Mouse (Mus musculus): Measurements from ENCODE around the gene Tmem91. TPM values are rescaled to one million over a fixed set of nuclear protein-coding genes. Genes with fewer than 3 reads are reported as not detected.

Gene Tmem91
- total RNA-seq, 2 experiments from 2014 or later = not detected

GRCm38 (mm10) chr7:25700732-25701131 lies 25.8 kb upstream of the Tmem91 start:
- DNase-seq (ENCODE audit: low spot score in 2 of 2) = no peak

- DNase-seq (ENCODE audit: low spot score in 2 of 2) = no peak
Observed at GRCm38 (mm10) chr7:25699851-25700250, 24.9 kb upstream of the Tmem91 start.

DNA sequence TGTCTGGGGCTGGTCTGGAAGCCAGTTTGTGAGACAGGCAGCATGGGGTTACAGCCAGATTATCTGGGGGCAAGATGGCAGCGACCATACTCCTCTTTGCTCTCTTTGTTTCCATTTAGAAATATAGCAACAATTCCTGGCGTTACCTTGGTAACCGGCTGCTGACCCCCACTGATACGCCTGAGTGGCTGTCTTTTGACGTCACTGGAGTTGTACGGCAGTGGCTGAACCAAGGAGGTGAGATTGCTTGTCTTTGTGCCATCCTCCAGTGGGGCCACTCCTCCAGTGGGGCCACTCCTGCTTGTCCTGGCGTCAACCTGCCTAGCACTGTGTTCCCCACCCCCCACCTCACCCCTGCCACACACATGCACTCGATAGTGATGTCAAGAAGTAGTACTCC lies 19.1 kb upstream of the Tmem91 start:
- DNase-seq (ENCODE audit: low spot score in 2 of 2) = no peak

GRCm38 (mm10) chr7:25690051-25690450 lies 15.1 kb upstream of the Tmem91 start:
- no peak for DNase-seq (ENCODE audit: low spot score in 2 of 2)

GRCm38 (mm10) chr7:25689603-25690021 lies 14.6 kb upstream of the Tmem91 start:
- no peak for DNase-seq (ENCODE audit: low spot score in 2 of 2)

DNA sequence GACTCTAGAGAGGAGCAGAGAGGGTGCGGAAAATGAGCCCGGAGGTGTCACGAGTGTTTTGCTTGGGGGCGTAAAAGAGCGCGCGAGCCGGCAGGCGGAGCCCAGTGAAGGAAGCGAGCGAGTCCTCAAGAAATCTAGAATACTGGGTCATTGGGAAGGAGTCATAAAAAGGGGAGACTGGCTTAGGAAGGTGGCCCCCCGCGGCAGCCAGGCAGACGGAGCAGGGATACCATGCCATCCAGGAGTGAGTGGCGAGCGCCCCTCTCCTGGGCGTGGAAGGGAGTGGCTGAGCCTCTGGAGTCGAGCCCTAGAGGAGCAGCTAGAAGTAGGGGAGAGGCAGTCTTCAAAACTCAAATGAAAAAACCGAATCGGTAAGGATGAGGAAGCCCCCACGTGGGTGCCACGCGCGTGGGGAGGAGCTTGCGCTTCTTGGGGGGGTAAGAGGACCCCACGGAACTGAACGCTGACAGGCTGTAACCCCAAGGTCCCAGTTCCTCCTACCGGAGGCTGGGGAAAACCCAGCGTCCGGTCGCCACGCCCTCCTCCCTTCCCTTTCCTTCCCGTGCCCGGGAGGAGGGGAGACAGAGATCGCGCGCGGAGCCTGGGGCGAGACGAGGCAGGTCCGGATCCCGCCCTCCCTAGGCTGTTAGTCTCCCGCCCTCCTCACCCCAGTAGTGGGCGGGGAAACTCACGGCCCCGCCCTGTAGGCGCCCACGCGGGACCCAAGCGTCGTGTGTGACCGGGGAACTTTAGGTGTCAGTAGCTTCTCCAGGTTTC lies 14.0 kb upstream of the Tmem91 start:
- peak; percentile 57 to 74 for DNase-seq (ENCODE audit: low spot score in 2 of 2)

DNA sequence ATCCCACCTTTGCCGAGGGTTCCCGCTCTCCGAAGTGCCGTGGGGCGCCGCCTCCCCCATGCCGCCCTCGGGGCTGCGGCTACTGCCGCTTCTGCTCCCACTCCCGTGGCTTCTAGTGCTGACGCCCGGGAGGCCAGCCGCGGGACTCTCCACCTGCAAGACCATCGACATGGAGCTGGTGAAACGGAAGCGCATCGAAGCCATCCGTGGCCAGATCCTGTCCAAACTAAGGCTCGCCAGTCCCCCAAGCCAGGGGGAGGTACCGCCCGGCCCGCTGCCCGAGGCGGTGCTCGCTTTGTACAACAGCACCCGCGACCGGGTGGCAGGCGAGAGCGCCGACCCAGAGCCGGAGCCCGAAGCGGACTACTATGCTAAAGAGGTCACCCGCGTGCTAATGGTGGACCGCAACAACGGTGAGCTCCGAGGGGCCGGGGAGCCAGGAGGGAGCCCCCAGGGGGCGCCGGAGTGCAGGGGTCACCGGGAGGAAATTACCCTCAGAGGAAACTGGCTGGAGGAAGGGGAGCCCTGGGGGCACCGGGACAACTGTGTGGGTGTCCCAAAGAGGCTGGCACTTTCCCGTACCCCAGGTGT lies 12.9 kb upstream of the Tmem91 start:
- peak; percentile 44 to 72 for DNase-seq (ENCODE audit: low spot score in 2 of 2)

DNA sequence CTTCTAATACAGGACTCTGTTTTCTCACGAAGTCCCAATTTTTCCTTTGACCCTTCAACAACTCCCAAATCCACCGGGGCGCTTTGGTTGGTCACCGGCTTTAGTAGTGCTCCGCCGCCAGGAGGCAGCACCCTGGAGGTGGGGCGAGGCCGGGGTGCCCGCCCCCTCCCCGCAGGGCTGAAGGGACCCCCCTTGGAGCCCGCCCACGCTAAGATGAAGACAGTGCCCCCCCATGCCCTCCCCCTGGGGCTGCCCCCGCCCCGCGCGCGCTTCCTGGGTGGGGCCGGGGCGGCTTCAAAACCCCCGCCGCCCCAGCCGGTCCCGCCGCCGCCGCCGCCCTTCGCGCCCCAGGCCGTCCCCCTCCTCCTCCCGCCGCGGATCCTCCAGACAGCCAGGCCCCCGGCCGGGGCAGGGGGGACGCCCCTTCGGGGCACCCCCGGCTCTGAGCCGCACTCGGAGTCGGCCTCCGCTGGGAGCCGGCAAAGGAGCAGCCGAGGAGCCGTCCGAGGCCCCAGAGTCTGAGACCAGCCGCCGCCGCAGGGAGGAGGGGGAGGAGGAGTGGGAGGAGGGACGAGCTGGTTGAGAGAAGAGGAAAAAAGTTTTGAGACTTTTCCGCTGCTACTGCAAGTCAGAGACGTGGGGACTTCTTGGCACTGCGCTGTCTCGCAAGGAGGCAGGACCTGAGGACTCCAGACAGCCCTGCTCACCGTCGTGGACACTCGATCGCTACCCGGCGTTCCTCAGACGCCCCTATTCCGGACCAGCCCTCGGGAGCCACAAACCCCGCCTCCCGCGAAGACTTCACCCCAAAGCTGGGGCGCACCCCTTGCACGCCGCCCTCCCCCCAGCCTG lies 11.9 kb upstream of the Tmem91 start, which contains the start of gene Tgfb1:
Gene Tgfb1, plus strand, starts transcription at position 323 of the 852 bp plus-strand sequence.
- DNase-seq (ENCODE audit: low spot score in 2 of 2) = peak; percentile 71 to 87

DNA sequence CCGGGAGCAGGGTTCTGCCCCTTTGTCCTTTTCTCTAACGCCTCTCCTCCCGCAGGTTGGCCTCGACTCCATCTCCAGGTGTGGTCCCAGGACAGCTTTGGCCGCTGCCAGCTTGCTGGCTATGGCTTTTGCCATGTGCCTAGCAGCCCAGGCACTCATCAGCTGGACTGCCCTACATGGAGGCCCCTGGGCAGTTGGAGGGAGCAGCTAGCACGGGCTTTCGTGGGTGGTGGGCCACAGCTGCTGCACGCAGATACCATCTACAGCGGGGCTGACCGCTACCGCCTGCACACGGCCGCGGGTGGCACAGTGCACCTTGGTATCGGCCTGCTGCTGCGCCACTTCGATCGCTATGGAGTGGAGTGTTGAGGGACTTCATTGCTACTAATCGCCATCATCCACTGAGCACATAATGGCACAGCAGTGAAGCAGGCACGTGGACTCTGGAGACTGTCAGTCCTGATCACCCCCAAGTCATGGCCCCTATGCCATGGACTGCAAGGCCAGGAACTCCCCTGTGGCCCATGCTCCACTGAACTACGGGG lies 11.0 kb upstream of the Tmem91 start:
- DNase-seq (ENCODE audit: low spot score in 2 of 2) = no peak

GRCm38 (mm10) chr7:25684659-25685058 lies 9.7 kb upstream of the Tmem91 start:
- no peak for DNase-seq (ENCODE audit: low spot score in 2 of 2)

- DNase-seq (ENCODE audit: low spot score in 2 of 2) = no peak
Observed at GRCm38 (mm10) chr7:25683474-25684180, 8.7 kb upstream of the Tmem91 start.

DNA sequence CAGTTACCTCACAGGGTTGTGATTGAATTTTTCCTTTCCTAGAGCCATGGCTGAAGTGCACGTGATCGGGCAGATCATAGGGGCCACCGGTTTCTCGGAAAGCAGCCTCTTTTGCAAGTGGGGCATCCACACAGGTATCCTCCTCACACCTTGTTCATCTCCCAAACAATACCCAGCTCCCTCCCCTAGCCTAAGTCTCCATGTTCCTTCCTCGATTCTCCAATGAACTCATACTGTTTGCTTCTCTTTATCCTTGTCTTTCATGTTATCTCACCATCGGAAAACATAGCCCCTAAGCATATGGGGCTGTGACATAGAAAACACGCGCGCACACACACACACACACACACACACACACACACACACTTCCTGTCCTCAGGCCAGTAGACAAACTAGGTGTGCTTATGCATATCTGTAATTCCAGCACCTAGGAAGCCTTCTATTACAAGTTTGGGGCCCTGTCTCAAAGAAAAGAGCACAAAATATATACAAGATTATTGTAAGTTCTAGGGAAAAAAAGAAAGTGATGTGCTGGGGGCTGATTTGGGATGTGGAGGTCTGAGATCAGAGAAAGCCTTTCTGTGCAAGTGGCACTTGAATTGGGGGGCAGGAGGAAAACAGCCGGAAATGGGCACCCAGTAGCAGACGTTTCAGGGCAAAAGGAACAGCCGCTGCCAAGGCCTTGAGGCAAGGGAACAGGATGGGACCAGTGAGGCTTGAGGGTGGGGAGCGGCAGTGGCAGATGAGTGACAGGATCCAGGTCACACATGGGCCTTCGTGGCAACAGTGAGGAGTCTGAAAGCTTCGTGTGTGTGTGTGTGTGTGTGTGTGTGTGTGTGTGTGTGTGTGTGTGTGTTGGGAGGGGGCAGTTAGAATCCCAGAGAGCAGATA lies 6.6 kb upstream of the Tmem91 start:
- DNase-seq (ENCODE audit: low spot score in 2 of 2) = no peak

GRCm38 (mm10) chr7:25680514-25681258 lies 5.7 kb upstream of the Tmem91 start, which contains the start of gene B9d2:
TSS of gene B9d2 (plus strand) at chr7:25680780.
- DNase-seq (ENCODE audit: low spot score in 2 of 2) = peak; percentile 96 to 97

DNA sequence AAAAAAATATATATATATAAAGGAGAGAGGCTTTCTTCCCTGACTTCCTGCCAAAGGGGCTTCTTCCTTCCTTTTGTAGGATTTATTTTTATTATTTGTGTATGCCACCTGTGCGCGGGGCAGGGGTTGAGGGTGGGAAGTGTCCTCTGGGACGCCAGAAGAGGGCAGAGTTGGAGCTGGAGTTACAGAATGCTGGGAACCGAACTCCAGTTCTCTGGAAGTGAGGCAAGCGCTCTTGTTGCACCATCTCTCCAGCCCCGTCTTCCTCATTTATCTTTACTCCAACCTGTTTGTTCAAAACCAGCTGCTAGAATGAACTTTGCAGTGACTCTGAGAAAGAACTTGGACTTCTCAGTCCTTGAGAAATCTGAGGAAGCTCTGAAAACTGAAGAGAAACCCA lies 5.0 kb upstream of the Tmem91 start:
- no peak for DNase-seq (ENCODE audit: low spot score in 2 of 2)

GRCm38 (mm10) chr7:25677013-25677412 lies 2.0 kb upstream of the Tmem91 start:
- no peak for DNase-seq (ENCODE audit: low spot score in 2 of 2)

DNA sequence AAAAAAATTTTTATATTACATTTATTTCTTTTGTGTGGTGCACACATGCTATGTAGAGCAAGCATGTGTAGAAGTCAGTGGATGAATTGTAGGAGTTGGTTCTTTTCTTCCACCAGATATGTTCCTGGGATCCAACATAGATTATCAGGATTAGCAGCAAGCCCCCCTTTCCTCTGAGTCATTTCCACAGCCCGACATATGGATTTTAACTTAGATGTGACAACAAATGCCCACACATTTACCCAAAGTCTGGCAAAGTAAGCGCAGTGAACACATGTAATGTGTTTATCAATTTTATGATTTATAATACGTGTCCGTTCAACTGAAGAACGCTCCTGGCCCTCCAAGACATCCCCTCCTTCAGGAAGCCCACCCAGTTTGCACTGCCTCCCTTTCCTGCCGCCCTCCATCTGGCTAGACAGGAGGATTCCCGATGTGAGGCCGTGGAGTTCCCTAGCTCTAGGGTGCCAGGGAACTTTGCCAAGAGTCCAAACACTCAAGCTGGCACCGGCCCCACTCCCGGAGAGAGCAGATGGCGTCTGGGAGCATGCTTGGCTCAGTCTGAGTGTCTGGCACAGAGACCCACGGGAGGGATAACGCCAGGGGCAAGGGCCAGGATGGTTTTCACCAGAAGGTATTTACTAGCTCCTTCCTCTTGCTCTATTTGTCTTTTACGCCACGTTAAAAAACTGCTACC lies 1.3 kb upstream of the Tmem91 start:
- DNase-seq (ENCODE audit: low spot score in 2 of 2) = peak; percentile 42 to 58

DNA sequence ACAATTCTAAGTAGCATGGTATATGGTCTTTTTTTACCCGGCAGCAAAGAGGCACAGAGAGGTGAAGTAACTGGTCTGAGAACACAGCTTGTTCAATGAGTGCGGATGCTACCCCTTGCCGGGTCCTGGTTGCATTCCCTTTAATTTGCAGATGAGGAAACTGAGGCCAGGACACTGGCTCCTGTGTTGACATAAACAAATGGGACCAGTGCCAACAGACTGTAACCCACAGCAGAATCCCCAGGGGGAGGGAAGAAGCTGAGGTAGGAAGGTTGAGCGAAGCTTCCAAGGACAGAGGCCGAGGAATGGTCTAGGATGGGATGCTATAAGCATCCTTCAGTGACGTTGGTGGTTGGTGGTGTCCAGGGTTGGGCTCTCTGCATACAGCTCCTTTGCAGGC lies 439 bp upstream of the Tmem91 start:
- DNase-seq (ENCODE audit: low spot score in 2 of 2) = no peak

DNA sequence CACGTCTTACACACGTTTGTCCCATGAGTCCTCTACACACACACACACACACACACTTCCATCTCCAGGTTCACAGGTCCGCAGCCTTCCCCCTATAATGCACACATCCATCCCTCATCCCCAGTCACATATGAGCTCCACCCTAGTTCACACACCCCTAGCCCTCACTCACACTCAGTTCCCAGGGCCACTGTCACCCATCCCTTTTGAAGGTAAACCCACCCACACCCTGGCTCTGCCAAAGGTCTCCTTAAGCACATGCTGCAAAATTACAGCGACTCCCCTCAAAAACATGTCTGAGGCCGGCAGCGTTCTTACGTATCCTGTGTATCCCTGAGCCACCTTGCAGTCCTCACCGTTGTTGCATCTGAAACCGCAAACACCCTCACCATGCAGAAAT lies 669 bp downstream of the Tmem91 start:
- no peak for DNase-seq (ENCODE audit: low spot score in 2 of 2)

All from adrenal gland, adult 18-20 months (tissue).